Mouse (Mus musculus) c-Kit-positive CD71-negative TER-119-negative erythroid progenitor cells, embryonic 14.5 days (primary cell): ENCODE results near the gene Cycs.
"Not testable (repeated sequence)": the region's sequence is repeated elsewhere in the genome, so short reads cannot be mapped to it uniquely, and the experiment has no call there.

ENCODE experiments used
- DNase-seq: peaks from one replicate; pipeline ENCODE4 v3.0.0-alpha.2; 2013; ENCODE audit warnings: low read depth

Gene Cycs

GRCm38 (mm10) chr6:50566141-50566996, at the start of gene Cycs:
Cycs (minus strand) TSS chr6:50566538.
- DNase-seq: peak; percentile 100

- peak; percentile 76 for DNase-seq
Observed at GRCm38 (mm10) chr6:50601620-50602019, 35.3 kb upstream of the Cycs start.

- no peak for DNase-seq
Observed at GRCm38 (mm10) chr6:50598560-50598959, 32.2 kb upstream of the Cycs start.

GRCm38 (mm10) chr6:50596301-50597211, 30.2 kb upstream of the Cycs start, which contains the start of gene 4921507P07Rik:
4921507P07Rik (minus strand) TSS chr6:50596632.
- DNase-seq: peak; percentile 92

GRCm38 (mm10) chr6:50594372-50594771, 28.0 kb upstream of the Cycs start:
- no peak for DNase-seq

GRCm38 (mm10) chr6:50593334-50593845, 27.1 kb upstream of the Cycs start:
- no peak for DNase-seq

- DNase-seq: no peak
Observed at GRCm38 (mm10) chr6:50590234-50590633, 23.9 kb upstream of the Cycs start.

GRCm38 (mm10) chr6:50588251-50588650, 21.9 kb upstream of the Cycs start:
- peak; percentile 81 for DNase-seq

GRCm38 (mm10) chr6:50587412-50587811, 21.1 kb upstream of the Cycs start:
- DNase-seq: no peak

GRCm38 (mm10) chr6:50586316-50586715, 20.0 kb upstream of the Cycs start:
- no peak for DNase-seq

GRCm38 (mm10) chr6:50585733-50586132, 19.4 kb upstream of the Cycs start:
- DNase-seq: no peak

- no peak for DNase-seq
Observed at GRCm38 (mm10) chr6:50571661-50572060, 5.3 kb upstream of the Cycs start.

- DNase-seq: no peak
Observed at GRCm38 (mm10) chr6:50566997-50567255, 588 bp upstream of the Cycs start.

- DNase-seq: no peak
Observed at GRCm38 (mm10) chr6:50563651-50564050, 2.7 kb downstream of the Cycs start.

GRCm38 (mm10) chr6:50562421-50562820, 3.9 kb downstream of the Cycs start:
- no peak for DNase-seq

GRCm38 (mm10) chr6:50560776-50561175, 5.6 kb downstream of the Cycs start:
- no peak for DNase-seq

GRCm38 (mm10) chr6:50558877-50559276, 7.5 kb downstream of the Cycs start:
- no peak for DNase-seq

GRCm38 (mm10) chr6:50557566-50557965, 8.8 kb downstream of the Cycs start:
- no peak for DNase-seq

GRCm38 (mm10) chr6:50554223-50554622, 12.1 kb downstream of the Cycs start:
- DNase-seq: not testable (repeated sequence)

- no peak for DNase-seq
Observed at GRCm38 (mm10) chr6:50552881-50553518, 13.3 kb downstream of the Cycs start.

- no peak for DNase-seq
Observed at GRCm38 (mm10) chr6:50549791-50550190, 16.5 kb downstream of the Cycs start.

- no peak for DNase-seq
Observed at GRCm38 (mm10) chr6:50549051-50549450, 17.3 kb downstream of the Cycs start.
